Mouse (Mus musculus): Measurements from ENCODE around the gene Krt15.

Krt15 gene

GRCm38 (mm10) chr11:100135731-100136130 is at the start of gene Krt15:
Gene Krt15 (minus strand): TSS chr11:100135928.
- no peak for DNase-seq (ENCODE audit: low spot score in 2 of 2)

DNA sequence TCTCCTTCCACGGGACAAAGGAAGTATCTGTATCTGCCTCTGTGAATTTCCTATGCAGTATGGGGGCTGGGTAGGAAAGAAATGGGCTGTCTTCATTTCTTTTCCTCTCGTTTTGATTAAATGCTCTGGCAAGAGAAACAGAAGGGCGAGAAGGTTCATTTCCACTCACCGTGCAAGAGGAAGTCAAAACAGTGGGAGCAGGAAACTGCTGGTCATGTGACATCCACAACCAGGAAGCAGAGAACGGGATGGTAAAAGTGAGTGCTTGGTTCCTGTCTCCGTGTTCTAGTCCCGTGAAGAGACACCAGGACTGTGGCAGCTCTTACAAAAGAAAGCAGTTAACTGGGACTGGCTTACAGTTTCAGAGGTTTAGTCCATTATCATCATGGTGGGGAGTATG is 46.0 kb upstream of the Krt15 start:
- DNase-seq (ENCODE audit: low spot score in 2 of 2): no peak

- no peak for DNase-seq (ENCODE audit: low spot score in 2 of 2)
These were observed 43.5 kb upstream of the Krt15 start for GRCm38 (mm10) chr11:100179260-100179659.

GRCm38 (mm10) chr11:100178307-100178706 is 42.6 kb upstream of the Krt15 start:
- no peak for DNase-seq (ENCODE audit: low spot score in 2 of 2)

DNA sequence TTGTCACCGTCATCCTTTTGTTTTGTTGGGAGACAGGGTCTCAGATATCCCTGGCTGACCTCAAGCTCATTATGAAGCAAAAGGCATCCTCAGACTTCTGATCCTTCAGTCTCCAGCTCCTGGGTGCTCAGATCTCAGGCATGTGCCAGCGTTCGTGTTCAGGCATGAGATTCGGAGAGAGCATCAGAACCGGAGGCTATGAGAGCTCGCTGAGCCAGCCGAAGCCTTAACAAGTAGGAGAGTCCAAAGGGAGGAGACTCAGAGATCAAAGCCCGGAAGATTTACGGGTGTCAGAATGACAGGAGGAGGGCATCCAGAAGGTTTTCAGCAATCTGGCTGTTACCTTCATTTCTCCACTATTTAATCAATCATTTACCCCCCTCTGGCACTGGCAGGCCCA is 41.1 kb upstream of the Krt15 start:
- DNase-seq (ENCODE audit: low spot score in 2 of 2): no peak

- DNase-seq (ENCODE audit: low spot score in 2 of 2): peak; percentile 15 to 27
These were observed 33.3 kb upstream of the Krt15 start for GRCm38 (mm10) chr11:100168765-100169762.

- DNase-seq (ENCODE audit: low spot score in 2 of 2): no peak
These were observed 32.3 kb upstream of the Krt15 start for GRCm38 (mm10) chr11:100168071-100168470.

GRCm38 (mm10) chr11:100164392-100164791 is 28.7 kb upstream of the Krt15 start:
- no peak for DNase-seq (ENCODE audit: low spot score in 2 of 2)

- no peak for DNase-seq (ENCODE audit: low spot score in 2 of 2)
These were observed 22.3 kb upstream of the Krt15 start for GRCm38 (mm10) chr11:100157908-100158477.

DNA sequence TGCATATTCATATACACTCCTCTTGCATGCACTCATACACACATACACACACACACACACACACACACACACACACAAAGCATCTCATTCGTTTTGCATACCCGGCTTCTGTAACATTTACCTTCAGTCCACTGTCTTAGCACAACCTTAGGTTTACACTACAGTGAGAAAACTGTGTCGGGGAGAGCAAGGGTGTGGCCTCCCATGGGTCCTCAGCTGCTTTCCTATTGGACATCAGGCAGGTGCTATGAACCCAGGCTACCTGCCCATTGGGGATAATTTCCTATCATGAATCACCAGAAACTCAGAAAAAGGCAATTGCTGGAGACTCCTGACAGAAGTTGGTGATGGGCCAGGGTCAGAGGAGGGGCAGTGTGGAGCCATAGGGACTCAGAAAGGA is 21.6 kb upstream of the Krt15 start:
- no peak for DNase-seq (ENCODE audit: low spot score in 2 of 2)

DNA sequence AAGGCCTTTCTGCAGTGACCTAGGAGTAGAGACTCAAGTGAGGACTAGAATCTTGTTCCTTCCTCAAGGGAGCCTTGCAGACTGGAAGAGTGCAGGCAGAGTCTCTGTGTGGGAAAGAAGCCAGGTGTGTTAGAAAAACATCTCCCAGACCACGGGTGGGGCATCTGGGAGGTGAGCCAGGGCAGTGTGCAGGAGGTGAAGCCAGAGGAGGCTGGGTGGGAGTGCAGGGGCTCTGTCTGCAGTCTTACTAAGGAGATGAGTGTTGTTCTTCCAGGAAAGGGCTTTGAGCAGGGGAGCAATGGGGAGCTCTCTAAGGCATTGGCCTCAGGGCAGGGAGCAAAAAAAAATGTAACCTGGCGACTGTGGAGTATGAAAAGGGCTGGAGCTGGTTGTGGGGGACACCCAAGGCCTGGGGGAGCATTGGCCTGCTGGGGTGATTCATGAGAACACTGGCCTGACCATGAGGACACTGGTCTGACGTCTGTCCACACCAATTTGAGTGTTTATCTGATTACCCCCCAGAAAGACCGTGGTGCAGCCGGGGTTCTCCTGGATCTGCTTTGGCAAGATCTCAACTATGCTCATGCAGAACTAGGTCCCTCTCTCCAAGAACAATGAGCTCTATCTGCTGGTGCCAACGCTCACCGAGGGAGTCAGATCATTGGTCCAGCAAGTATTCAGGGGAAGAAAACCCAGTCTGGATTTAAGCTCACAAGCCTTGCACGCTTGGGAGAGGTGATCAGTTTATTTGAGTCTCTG is 19.9 kb upstream of the Krt15 start:
- no peak for DNase-seq (ENCODE audit: low spot score in 2 of 2)

- DNase-seq (ENCODE audit: low spot score in 2 of 2): no peak
These were observed 13.0 kb upstream of the Krt15 start, which contains the start of gene Krt19 for GRCm38 (mm10) chr11:100148615-100149330. Gene Krt19 (minus strand): TSS chr11:100148665.

DNA sequence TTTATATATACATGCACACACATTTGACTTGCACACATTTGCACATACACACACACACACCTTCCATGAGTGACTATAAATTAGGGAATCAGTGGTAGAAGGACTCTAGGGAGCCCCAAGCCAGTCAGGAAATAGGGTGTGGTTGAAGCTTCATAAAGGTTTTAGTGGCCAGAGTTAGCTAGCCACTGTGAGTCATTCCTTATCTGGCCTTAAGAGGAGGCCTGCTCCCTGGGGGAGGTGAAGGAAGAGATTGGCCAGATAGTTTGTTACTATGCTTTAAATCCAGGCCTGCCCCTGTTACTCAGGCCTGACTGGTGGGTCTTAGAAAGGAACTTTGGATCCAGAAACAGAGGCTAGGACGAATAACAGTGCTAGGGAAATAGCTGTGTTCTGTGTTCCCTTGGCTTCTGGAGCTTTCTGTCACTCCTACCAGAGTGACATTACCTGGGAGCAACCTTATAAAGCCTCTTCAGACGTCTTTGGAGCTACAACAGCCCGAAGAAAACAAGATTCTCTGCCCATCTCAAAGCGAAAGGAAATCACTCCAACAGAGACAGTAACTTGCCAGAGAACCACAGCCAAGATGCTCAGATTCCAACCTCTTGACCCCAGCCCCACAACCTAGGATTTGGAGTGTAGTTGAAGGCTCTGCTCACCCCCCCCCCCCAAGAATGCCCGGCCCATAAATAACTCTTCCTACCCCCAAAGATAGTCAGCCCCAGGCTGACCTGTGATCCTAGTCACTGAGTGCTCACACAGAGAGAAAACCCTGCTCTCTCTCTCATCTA is 12.0 kb upstream of the Krt15 start:
- DNase-seq (ENCODE audit: low spot score in 2 of 2): no peak

DNA sequence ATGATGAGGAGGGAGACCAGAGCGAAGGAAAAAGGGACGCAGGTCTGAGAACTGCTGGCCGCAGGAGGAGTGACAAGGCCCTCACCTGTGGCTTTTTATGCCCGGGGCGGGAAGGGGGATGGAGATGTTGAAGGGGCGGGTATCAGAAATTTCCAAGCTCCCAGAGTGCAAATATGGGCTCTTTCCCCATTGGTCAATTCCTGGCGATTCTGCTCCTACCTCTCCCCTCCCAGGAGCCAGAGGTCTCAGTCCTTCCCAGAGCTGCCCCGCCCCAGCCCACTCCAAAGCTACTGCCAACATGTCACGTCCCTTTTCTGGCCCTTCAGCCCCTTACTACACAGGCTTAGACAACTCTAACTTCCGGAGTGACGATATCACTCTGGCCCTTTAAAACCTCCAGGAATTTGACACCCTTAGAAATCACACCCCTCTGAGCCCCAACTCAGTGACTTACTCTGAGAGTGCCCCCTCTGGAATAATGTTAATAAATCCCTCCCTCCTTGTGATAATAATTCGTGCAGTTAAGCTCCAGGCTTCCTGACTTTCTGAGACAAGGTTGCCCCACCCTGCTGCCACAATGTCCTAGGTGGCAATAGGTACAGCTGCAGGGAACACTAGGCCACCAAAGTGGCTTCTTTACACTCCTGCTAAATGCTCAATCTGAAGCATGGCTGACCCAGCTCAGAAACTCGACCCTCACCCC is 10.3 kb upstream of the Krt15 start:
- DNase-seq (ENCODE audit: low spot score in 2 of 2): no peak

GRCm38 (mm10) chr11:100145104-100145503 is 9.4 kb upstream of the Krt15 start:
- DNase-seq (ENCODE audit: low spot score in 2 of 2): no peak

- DNase-seq (ENCODE audit: low spot score in 2 of 2): no peak
These were observed 5.2 kb upstream of the Krt15 start for GRCm38 (mm10) chr11:100140966-100141365.

- DNase-seq (ENCODE audit: low spot score in 2 of 2): no peak
These were observed 3.7 kb upstream of the Krt15 start for GRCm38 (mm10) chr11:100139391-100139790.

DNA sequence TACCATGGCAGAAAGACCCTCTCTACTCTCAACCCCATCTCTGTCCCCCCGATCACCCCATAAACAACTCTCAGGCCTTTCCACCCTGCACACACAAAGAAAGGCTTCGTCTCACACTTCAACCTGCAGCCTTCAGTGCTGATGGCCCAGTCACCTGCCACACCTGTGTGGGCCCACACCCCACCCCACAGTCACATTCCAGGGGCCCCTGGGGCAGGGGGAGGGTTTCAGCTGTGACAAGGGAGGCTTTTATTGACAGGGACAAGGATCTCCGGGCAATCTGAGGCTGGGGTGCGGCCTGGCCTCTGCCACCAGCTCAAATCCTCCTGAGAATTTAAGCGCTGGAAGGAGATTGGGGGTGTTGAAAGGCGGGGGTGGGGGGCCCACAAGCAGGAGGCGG is 3.1 kb upstream of the Krt15 start:
- no peak for DNase-seq (ENCODE audit: low spot score in 2 of 2)

DNA sequence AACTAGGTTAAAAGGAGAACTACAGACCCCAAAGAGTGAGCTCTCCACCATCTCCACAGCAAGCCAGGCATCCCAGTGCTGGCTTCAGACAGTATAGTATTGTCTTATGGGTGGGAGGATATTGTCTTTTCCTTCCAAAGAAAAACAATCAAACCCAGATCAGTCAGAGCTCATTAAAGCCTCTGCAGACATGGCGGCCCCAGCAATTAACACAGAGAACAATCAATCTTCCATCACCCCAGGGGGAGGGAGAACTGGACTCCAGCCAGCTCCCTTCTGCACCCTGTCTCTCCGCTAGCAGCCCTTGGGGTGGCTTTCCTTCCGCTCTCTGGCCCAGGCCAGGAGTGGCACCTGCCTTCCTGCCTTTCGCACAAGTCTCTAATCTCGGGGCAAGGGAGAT is 2.0 kb upstream of the Krt15 start:
- no peak for DNase-seq (ENCODE audit: low spot score in 2 of 2)

GRCm38 (mm10) chr11:100136559-100136958 is 831 bp upstream of the Krt15 start:
- no peak for DNase-seq (ENCODE audit: low spot score in 2 of 2)
